Mouse (Mus musculus) heart, adult 8-10 months (tissue): Measurements from ENCODE around the gene 4930452B06Rik. TPM values are rescaled to one million over a fixed set of nuclear protein-coding genes. Genes with fewer than 3 reads are reported as not detected.
"Not testable (repeated sequence)": the region's sequence is repeated elsewhere in the genome, so short reads cannot be mapped to it uniquely, and the experiment has no call there.

Source experiments
- DNase-seq: peaks from one replicate; pipeline ENCODE4 v3.0.0; 2022; ENCODE audit warnings: low spot score
- total RNA-seq, 4 experiments: library from RNA; stranded (reverse); gene quantifications; 2 replicates each; pipeline ENCODE4 v1.2.4; 2022

4930452B06Rik gene
- 1 to 10 TPM; 1.7 to 2.0 (median 1.9) TPM for total RNA-seq

- peak; percentile 35 for DNase-seq
These were observed at the start of gene 4930452B06Rik for GRCm38 (mm10) chr14:8665636-8666411. 4930452B06Rik (minus strand) TSS chr14:8666240.

GRCm38 (mm10) chr14:8712674-8713073 lies 46.6 kb upstream of the 4930452B06Rik start:
- no peak for DNase-seq

- DNase-seq: no peak
These were observed 23.4 kb upstream of the 4930452B06Rik start for GRCm38 (mm10) chr14:8689451-8689850.

GRCm38 (mm10) chr14:8688462-8688861 lies 22.4 kb upstream of the 4930452B06Rik start:
- no peak for DNase-seq

- no peak for DNase-seq
These were observed 20.1 kb upstream of the 4930452B06Rik start for GRCm38 (mm10) chr14:8686185-8686584.

- no peak for DNase-seq
These were observed 13.9 kb upstream of the 4930452B06Rik start for GRCm38 (mm10) chr14:8679896-8680295.

- DNase-seq: no peak
These were observed 5.7 kb downstream of the 4930452B06Rik start for GRCm38 (mm10) chr14:8660359-8660758.

- peak; percentile 2 for DNase-seq
These were observed 24.3 kb downstream of the 4930452B06Rik start for GRCm38 (mm10) chr14:8641650-8642279.

GRCm38 (mm10) chr14:8632211-8632610 lies 33.8 kb downstream of the 4930452B06Rik start:
- no peak for DNase-seq

- no peak for DNase-seq
These were observed 37.6 kb downstream of the 4930452B06Rik start for GRCm38 (mm10) chr14:8628406-8628805.

GRCm38 (mm10) chr14:8627481-8627880 lies 38.6 kb downstream of the 4930452B06Rik start:
- no peak for DNase-seq

GRCm38 (mm10) chr14:8621164-8621563 lies 44.9 kb downstream of the 4930452B06Rik start:
- peak; percentile 7 for DNase-seq

GRCm38 (mm10) chr14:8620580-8620979 lies 45.5 kb downstream of the 4930452B06Rik start:
- DNase-seq: no peak

- DNase-seq: peak; percentile 13
These were observed 50.4 kb downstream of the 4930452B06Rik start for GRCm38 (mm10) chr14:8615636-8616035.

- not testable (repeated sequence) for DNase-seq
These were observed 51.6 kb downstream of the 4930452B06Rik start for GRCm38 (mm10) chr14:8614430-8614829.

- no peak for DNase-seq
These were observed 54.0 kb downstream of the 4930452B06Rik start for GRCm38 (mm10) chr14:8612080-8612479.

GRCm38 (mm10) chr14:8610108-8610507 lies 55.9 kb downstream of the 4930452B06Rik start:
- no peak for DNase-seq

- peak; percentile 40 for DNase-seq
These were observed 57.4 kb downstream of the 4930452B06Rik start for GRCm38 (mm10) chr14:8608559-8609171.

GRCm38 (mm10) chr14:8604898-8605297 lies 61.1 kb downstream of the 4930452B06Rik start:
- no peak for DNase-seq

- DNase-seq: no peak
These were observed 81.0 kb downstream of the 4930452B06Rik start for GRCm38 (mm10) chr14:8585031-8585430.

- not testable (repeated sequence) for DNase-seq
These were observed 115.0 kb downstream of the 4930452B06Rik start for GRCm38 (mm10) chr14:8551006-8551405.

GRCm38 (mm10) chr14:8549108-8549507 lies 116.9 kb downstream of the 4930452B06Rik start:
- no peak for DNase-seq
